In the genomic region with DNA sequence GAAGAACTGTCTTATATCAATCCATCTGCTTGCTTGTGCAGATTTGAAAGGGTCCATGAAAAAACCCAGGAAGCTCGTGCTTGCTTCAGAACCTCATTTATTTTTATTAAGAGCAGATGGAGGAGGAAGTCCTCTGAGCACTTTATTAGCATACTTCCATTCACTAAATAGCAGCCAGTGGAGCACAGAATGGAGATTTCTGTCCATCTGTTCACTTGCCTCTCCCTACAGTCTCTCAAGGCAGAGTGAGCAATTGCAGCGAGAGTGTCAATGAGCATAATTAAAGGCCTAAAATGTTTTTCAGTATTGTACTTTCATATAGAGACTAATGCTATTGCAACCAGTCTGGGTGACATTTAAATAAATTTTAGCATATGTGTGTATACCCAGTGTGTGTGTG, we compare ENCODE assay signal across 15 mouse cellular contexts.
A peak's percentile ranks its signal among the peaks of the same experiment; 100 is the strongest.
DNase-seq lines count a peak whose midpoint lies in the region; ATAC-seq and TF ChIP-seq lines count a peak whose summit lies in the region.
"Had no signal": no experiment of that assay in that cellular context is flagged by ENCODE, and none has a peak within 500 bp of the region (broad histone marks: within the 10 kb centered on the region; RNA-seq: fewer than 3 reads in every experiment).

No protein-coding gene starts in this region.

- no peak for TF ChIP-seq POLR2A in brain, embryonic 14.5 days (IDR thresholded peaks at IDR 0.05; ENCODE audit: borderline replicate concordance, extremely low read depth, insufficient read depth, insufficient read length, poor library complexity, severe bottlenecking)
- no peak for TF ChIP-seq POLR2A in kidney, adult 2 months (IDR thresholded peaks at IDR 0.05; ENCODE audit: low read depth, low read length)

- H3K36me3 ChIP-seq in hindbrain, embryonic 11.5 days (ENCODE audit: control insufficient read depth, insufficient read depth, low read length): no peaks in the 10 kb centered on the region
- H3K36me3 ChIP-seq in hindbrain, embryonic 10.5 days: no peaks in the 10 kb centered on the region
- no peaks in the 10 kb centered on the region for H3K36me3 ChIP-seq in forebrain, postnatal 0 days (ENCODE audit: insufficient read depth)
- H3K36me3 ChIP-seq in kidney, adult 2 months (ENCODE audit: control insufficient read depth, insufficient read depth, low read length): no peaks in the 10 kb centered on the region
- H3K36me3 ChIP-seq: limb, embryonic 12.5 days had no signal

- H3K4me3 ChIP-seq in hindbrain, embryonic 11.5 days (ENCODE audit: low read depth, low read length): no peak overlapping the region
- H3K4me3 ChIP-seq in hindbrain, embryonic 10.5 days: no peak overlapping the region
- no peak overlapping the region for H3K4me3 ChIP-seq in forebrain, postnatal 0 days (ENCODE audit: low read depth, low read length)
- no peak overlapping the region for H3K4me3 ChIP-seq in kidney, adult 2 months (ENCODE audit: insufficient read depth, low read depth, low read length)
- H3K4me3 ChIP-seq: erythroblast, embryonic 14.5 days; limb, embryonic 12.5 days had no signal

- no peak overlapping the region for H3K4me2 ChIP-seq in hindbrain, embryonic 11.5 days (replicated peaks; ENCODE audit: low read depth, low read length)
- no peak overlapping the region for H3K4me2 ChIP-seq in forebrain, postnatal 0 days (ENCODE audit: low read depth)
- H3K4me2 ChIP-seq: limb, embryonic 12.5 days; lung, embryonic 14.5 days had no signal

- TF ChIP-seq CTCF in brain, embryonic 14.5 days (IDR thresholded peaks at IDR 0.05; ENCODE audit: borderline replicate concordance, extremely low read depth, insufficient read depth, insufficient read length): no peak
- no peak for TF ChIP-seq CTCF in forebrain, postnatal 0 days (IDR thresholded peaks at IDR 0.05; ENCODE audit: low read depth)
- TF ChIP-seq CTCF in kidney, adult 2 months (conservative IDR thresholded peaks at IDR 0.05; ENCODE audit: insufficient read depth, insufficient read length, low read depth, low read length): no peak

- peak; percentile 84 for ATAC-seq in hindbrain, embryonic 11.5 days (ENCODE audit: low FRiP score)
- ATAC-seq in forebrain, postnatal 0 days: peak; percentile 79
- ATAC-seq: intestine, embryonic 16.5 days had no signal

- DNase-seq in hindbrain, embryonic 11.5 days (ENCODE audit: low spot score): no peak
- DNase-seq in hindbrain, embryonic 10.5 days (ENCODE audit: low spot score): no peak
- DNase-seq in brain, embryonic 14.5 days (ENCODE audit: low read depth): peak; percentile 86
- peak; percentile 25 for DNase-seq in forebrain, postnatal 0 days
- DNase-seq in layer of hippocampus, adult 9-11 months: peak; percentile 65
- DNase-seq in kidney, adult 2 months: no peak
- no peak for DNase-seq in urinary bladder, adult 2 months (ENCODE audit: low spot score)
- DNase-seq: cerebellum, postnatal 25 days; gastrocnemius, postnatal 36 days; kidney, postnatal 36 days; lung, embryonic 14.5 days; thymus, adult 2 months had no signal

- no peak overlapping the region for H3K27ac ChIP-seq in hindbrain, embryonic 11.5 days (ENCODE audit: low read depth, low read length)
- no peak overlapping the region for H3K27ac ChIP-seq in hindbrain, embryonic 10.5 days
- H3K27ac ChIP-seq in forebrain, postnatal 0 days (ENCODE audit: low read depth, low read length): no peak overlapping the region
- H3K27ac ChIP-seq in kidney, adult 2 months (ENCODE audit: insufficient read depth, low read depth, low read length): no peak overlapping the region
- H3K27ac ChIP-seq: limb, embryonic 12.5 days had no signal

- no peak overlapping the region for H3K9ac ChIP-seq in hindbrain, embryonic 11.5 days (ENCODE audit: low read depth, low read length)
- H3K9ac ChIP-seq in forebrain, postnatal 0 days: no peak overlapping the region
- H3K9ac ChIP-seq: limb, embryonic 12.5 days; lung, embryonic 14.5 days had no signal

- no peaks in the 10 kb centered on the region for H3K9me3 ChIP-seq in hindbrain, embryonic 11.5 days (ENCODE audit: control insufficient read depth, low read length)
- no peaks in the 10 kb centered on the region for H3K9me3 ChIP-seq in hindbrain, embryonic 10.5 days
- no peaks in the 10 kb centered on the region for H3K9me3 ChIP-seq in forebrain, postnatal 0 days (ENCODE audit: low read length)
- H3K9me3 ChIP-seq: limb, embryonic 12.5 days had no signal

- no peaks in the 10 kb centered on the region for H3K4me1 ChIP-seq in hindbrain, embryonic 11.5 days (replicated peaks; ENCODE audit: control insufficient read depth, insufficient read depth, low read length)
- H3K4me1 ChIP-seq in hindbrain, embryonic 10.5 days (replicated peaks): no peaks in the 10 kb centered on the region
- H3K4me1 ChIP-seq in forebrain, postnatal 0 days (ENCODE audit: insufficient read depth): 0 out of 2 replicates have a peak, but pooled peaks cover 3% of the 10 kb centered on the region
- no peaks in the 10 kb centered on the region for H3K4me1 ChIP-seq in kidney, adult 2 months (ENCODE audit: control insufficient read depth, insufficient read depth, low read length)

- no peaks in the 10 kb centered on the region for H3K27me3 ChIP-seq in hindbrain, embryonic 11.5 days (ENCODE audit: control insufficient read depth, insufficient read depth, low read length)
- no peaks in the 10 kb centered on the region for H3K27me3 ChIP-seq in hindbrain, embryonic 10.5 days (ENCODE audit: insufficient read depth, poor library complexity, severe bottlenecking)
- no peaks in the 10 kb centered on the region for H3K27me3 ChIP-seq in forebrain, postnatal 0 days (ENCODE audit: insufficient read depth, low read length)
- H3K27me3 ChIP-seq in kidney, adult 2 months (replicated peaks; ENCODE audit: control insufficient read depth, insufficient read depth, low read length): no peaks in the 10 kb centered on the region
- H3K27me3 ChIP-seq: limb, embryonic 12.5 days had no signal

- WGBS in hindbrain, embryonic 11.5 days: 73% methylated on average over 2 of the region's 2 CpGs
- WGBS in hindbrain, embryonic 10.5 days: 62% methylated on average over 2 of the region's 2 CpGs
- WGBS in forebrain, postnatal 0 days: 24% methylated on average over 2 of the region's 2 CpGs
- WGBS in kidney, adult 2 months: 72% methylated on average over 2 of the region's 2 CpGs

Comparison
In these comparisons a context has a peak if more than half of its experiments do, and no peak if none do; other contexts are left out.
1. DNase-seq: peak in brain, embryonic 14.5 days (single experiment), forebrain, postnatal 0 days (single experiment) and layer of hippocampus, adult 9-11 months (single experiment); none in hindbrain, embryonic 11.5 days (single experiment), hindbrain, embryonic 10.5 days (single experiment), kidney, adult 2 months (single experiment) and urinary bladder, adult 2 months (single experiment).